Mouse (Mus musculus) heart, embryonic 11.5 days (tissue): ENCODE measurements around the gene Tbc1d22a. TPM values are rescaled to one million over a fixed set of nuclear protein-coding genes. Genes with fewer than 3 reads are reported as not detected.

Experiments
- ATAC-seq: fragments of 200-750 bp; cut with Nextera tagmentation; replicated peaks from 2 replicates; pipeline ENCODE4 v1.8.0; 2017; ENCODE audit warnings: moderate library complexity; ENCODE audit not compliant: insufficient number of reproducible peaks, low FRiP score, low TSS enrichment
- H3K27ac ChIP-seq: fragments of 300-500 bp; sonication (generic); 2 replicates; pipeline ENCODE4 v1.5.1; 2014; ENCODE audit warnings: mild to moderate bottlenecking, low read depth, low read length
- H3K27me3 ChIP-seq: fragments of 300-500 bp; sonication (generic); 2 replicates; pipeline ENCODE4 v1.6.1; 2014; ENCODE audit warnings: mild to moderate bottlenecking, low read length, mixed read lengths; ENCODE audit not compliant: control insufficient read depth, insufficient read depth
- H3K36me3 ChIP-seq: fragments of 300-500 bp; sonication (generic); 2 replicates; pipeline ENCODE4 v1.6.1; 2014; ENCODE audit warnings: mild to moderate bottlenecking, low read length, moderate library complexity, mixed read lengths; ENCODE audit not compliant: control insufficient read depth, insufficient read depth
- H3K4me1 ChIP-seq: fragments of 300-500 bp; sonication (generic); 2 replicates; pipeline ENCODE4 v1.6.1; 2014; ENCODE audit warnings: low read length; ENCODE audit not compliant: control insufficient read depth, insufficient read depth
- H3K4me2 ChIP-seq: fragments of 300-500 bp; sonication (generic); 2 replicates; pipeline ENCODE4 v1.6.1; 2014; ENCODE audit warnings: mild to moderate bottlenecking, moderate library complexity
- H3K4me3 ChIP-seq: fragments of 300-500 bp; sonication (generic); 2 replicates; pipeline ENCODE4 v1.5.1; 2014; ENCODE audit warnings: low read depth, low read length
- H3K9ac ChIP-seq: fragments of 300-500 bp; sonication (generic); 2 replicates; pipeline ENCODE4 v1.6.1; 2014; ENCODE audit warnings: mild to moderate bottlenecking, low read depth, low read length, moderate library complexity
- H3K9me3 ChIP-seq: fragments of 300-500 bp; sonication (generic); replicated peaks from 2 replicates; pipeline ENCODE4 v1.6.1; 2016; ENCODE audit warnings: low read length; ENCODE audit not compliant: control insufficient read depth
- WGBS: fragments of 180-500 bp; shearing (Covaris S2); extraction: QIAGEN DNeasy Blood & Tissue Kit; methylation state at CpG from one replicate; pipeline ENCODE4 v1.1.7; 2014; ENCODE audit not compliant: insufficient replicate concordance; 5-methylcytosine and 5-hydroxymethylcytosine counted together
- polyA plus RNA-seq: library from polyadenylated mRNA; unstranded; fragments of >200 nt; fragmentation: Nextera tagmentation; extraction: Ambion mirVana; gene quantifications from 2 replicates; pipeline ENCODE4 v1.2.1, GENCODE M21; 2014

The Tbc1d22a gene
- polyA plus RNA-seq, 1 experiment from 2014 or later = 6.0 TPM

DNA sequence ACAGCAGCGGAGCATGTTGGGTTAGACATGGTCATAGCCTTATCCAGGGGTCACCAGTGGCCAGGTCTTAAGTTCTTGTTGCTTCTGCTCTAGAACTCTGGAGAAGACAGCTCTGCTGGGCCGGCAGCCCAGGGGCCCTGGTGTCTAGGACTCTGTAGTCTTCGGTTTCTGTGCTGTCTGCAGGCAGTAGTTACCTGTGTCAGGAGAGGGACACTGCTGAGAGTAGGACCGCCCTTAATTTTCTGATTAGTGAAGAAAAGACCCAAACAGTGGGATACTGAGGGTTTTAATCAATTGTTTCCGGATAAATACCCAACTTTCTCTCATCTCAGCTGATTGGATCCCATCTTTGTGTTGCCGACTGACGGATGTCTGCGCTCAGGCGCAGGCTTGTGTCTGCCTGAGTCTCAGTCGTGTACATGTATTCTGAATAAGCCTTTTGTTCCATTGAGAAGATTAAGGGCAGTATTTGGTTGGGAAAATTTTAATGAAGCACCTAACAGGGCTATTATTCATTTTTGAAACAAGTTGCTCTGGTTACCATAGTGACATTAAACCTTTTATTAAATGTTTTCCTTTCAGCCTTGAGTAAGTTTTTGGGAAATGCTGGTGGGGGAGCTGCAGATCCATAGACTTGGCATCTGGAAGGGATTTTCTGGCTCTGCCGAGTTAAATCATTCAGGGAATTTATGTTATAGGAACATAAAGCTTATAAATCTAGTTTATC, 62.4 kb downstream of the Tbc1d22a start:
- Histone ChIP-seq H3K4me3 (no peak overlapping the region), H3K4me1 (peaks cover 7% of the 10 kb centered on the region), H3K4me2 (no peak overlapping the region), H3K27ac (no peak overlapping the region), H3K9me3 (no peaks in the 10 kb centered on the region), H3K36me3 (no peaks in the 10 kb centered on the region), H3K9ac (no peak overlapping the region), H3K27me3 (no peaks in the 10 kb centered on the region)
- WGBS = 85% methylated on average over 11 of the region's 11 CpGs
- no peak for ATAC-seq

DNA sequence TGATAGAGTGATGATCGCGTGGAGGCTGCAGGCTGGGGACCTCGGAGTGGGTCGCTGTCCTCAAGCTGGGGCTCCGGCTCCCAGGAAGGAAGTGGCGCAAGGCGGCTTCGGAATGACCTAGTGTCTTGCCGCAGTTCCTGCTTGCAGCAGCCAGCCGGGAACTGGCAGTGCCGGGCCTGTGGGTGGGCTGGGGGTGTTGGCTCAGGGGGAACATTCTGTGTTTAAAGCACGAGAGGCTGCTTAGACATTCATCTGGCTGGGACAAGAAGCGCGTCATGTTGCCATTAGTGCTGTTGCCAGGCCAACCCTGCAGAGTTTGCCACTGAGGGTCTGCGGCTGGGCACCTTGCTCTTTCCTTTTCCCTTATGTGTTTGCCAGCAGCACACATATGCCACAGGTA, 63.2 kb downstream of the Tbc1d22a start:
- Histone ChIP-seq H3K9ac (no peak overlapping the region), H3K36me3 (no peaks in the 10 kb centered on the region), H3K9me3 (no peaks in the 10 kb centered on the region), H3K4me1 (peaks cover 7% of the 10 kb centered on the region), H3K4me2 (no peak overlapping the region), H3K27me3 (no peaks in the 10 kb centered on the region), H3K4me3 (no peak overlapping the region), H3K27ac (no peak overlapping the region)
- ATAC-seq = no peak
- WGBS = 81% methylated on average over 15 of the region's 15 CpGs

DNA sequence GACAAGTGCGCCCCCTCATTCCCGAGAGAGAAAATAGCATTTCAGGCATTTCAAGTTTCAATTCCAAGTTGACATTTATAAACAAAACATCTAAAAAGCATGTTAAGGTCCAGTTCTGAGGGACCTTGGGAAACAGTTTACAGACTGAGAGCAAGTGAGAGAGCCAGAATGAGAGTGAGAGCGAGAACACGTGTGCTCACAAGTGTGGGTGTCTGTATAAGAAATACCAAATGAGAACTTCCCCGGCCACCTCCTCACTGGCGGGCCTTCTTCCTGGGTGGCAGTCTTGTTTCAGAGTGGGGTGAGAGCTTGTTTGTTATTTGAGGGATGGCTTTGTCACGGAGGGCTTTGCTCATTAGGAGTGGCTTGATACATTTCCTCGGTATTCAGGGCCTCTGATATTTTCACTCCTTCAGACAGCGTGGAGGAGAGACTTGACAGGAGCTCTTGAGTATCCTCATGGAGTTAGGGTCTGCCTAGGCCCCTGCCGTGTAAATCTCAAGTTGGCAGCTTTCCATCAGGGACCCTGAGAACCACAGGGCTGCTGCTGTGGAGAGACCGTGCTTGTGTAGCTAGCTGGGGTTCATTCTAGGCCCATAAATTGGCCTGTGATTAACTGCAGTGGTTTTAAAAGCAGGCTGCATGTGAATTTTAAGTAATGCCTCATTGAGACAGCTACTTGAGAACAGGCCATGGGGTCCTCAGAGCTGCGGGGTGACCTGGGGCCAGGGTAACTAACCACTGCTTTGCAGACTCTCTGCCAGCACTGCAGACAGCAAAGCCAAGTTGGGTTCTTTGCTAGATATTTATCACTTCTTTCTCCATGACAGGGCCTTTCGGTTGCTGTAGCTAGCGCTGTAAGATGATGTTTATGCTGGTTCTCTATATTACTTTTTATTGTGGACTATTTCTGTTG, 65.1 kb downstream of the Tbc1d22a start:
- no peak overlapping the region for H3K9ac ChIP-seq
- WGBS = 80% methylated on average over 14 of the region's 14 CpGs
- H3K4me1 ChIP-seq = peaks cover 10% of the 10 kb centered on the region
- no peaks in the 10 kb centered on the region for H3K9me3 ChIP-seq
- no peaks in the 10 kb centered on the region for H3K27me3 ChIP-seq
- no peaks in the 10 kb centered on the region for H3K36me3 ChIP-seq
- no peak overlapping the region for H3K4me2 ChIP-seq
- no peak overlapping the region for H3K4me3 ChIP-seq
- no peak overlapping the region for H3K27ac ChIP-seq
- no peak for ATAC-seq

DNA sequence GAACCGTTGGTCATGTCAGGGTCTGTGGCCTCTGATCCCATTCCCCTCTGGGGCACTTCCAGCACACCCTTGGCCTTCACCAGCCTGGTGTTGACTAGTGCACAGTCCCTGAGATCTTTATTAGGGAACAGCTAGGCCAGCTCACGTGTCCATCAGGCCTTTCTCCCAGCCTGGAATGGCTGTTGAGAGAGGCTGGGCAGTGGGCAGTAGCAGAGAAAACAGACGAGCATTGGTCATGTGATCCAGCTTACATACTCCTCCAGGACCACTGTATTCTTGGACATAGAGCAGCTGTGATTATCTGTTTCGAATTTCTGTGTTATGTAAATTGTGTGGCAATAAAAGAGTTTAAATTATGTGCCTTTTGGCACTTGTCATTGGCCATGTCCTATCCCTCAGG, 65.9 kb downstream of the Tbc1d22a start:
- Histone ChIP-seq H3K9me3 (no peaks in the 10 kb centered on the region), H3K9ac (no peak overlapping the region), H3K4me2 (no peak overlapping the region), H3K4me3 (no peak overlapping the region), H3K27ac (no peak overlapping the region), H3K27me3 (no peaks in the 10 kb centered on the region), H3K4me1 (peaks cover 10% of the 10 kb centered on the region), H3K36me3 (no peaks in the 10 kb centered on the region)
- ATAC-seq = no peak
- 61% methylated on average over 4 of the region's 4 CpGs for WGBS

DNA sequence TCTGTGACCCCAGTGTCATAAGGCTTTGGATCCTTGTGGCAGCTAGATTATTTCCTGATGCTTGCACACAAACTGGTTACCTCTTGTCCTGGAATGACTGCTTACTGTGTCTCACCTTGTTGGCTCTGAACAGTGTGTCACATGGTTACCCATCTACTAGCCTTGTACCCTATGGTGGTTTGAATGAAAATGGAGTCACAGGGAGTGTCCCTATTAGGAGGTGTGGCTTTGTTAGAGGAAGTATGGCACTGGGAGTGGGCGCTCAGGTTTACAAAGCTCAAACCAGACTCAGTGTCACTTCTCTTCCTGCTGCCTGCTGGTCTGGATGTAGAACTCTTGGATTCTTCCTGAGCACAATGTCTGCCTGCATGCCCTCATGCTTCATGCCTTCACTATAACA, 69.0 kb downstream of the Tbc1d22a start:
- Histone ChIP-seq H3K27me3 (no peaks in the 10 kb centered on the region), H3K36me3 (no peaks in the 10 kb centered on the region), H3K27ac (no peak overlapping the region), H3K9me3 (no peaks in the 10 kb centered on the region), H3K4me3 (no peak overlapping the region), H3K4me1 (peaks cover 5% of the 10 kb centered on the region), H3K4me2 (no peak overlapping the region), H3K9ac (no peak overlapping the region)
- WGBS = 90% methylated on average over 1 of the region's 1 CpGs
- ATAC-seq = no peak

DNA sequence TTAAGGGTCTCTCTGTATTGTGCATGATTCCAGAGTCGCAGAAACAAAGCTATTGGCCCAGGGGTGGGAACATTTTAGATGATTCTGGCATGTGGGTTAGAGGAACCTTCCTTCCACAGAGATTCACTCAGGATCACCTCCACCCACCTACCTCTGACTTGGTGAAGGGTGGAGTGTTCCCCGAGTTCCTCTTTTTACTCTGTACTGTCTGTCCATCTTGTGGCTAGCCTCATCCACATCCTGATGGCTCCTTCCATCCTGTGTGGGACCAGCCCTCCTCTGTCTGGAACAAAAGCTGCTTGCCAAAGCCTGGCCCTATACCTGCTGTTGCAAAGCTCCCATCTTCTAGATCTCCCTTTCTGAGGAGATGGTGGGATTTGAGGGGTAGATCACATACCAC, 71.0 kb downstream of the Tbc1d22a start:
- Histone ChIP-seq H3K36me3 (no peaks in the 10 kb centered on the region), H3K4me3 (no peak overlapping the region), H3K27ac (no peak overlapping the region), H3K4me2 (no peak overlapping the region), H3K27me3 (no peaks in the 10 kb centered on the region), H3K9me3 (no peaks in the 10 kb centered on the region), H3K9ac (no peak overlapping the region), H3K4me1 (peaks cover 9% of the 10 kb centered on the region; the same call in 1 of the 2 replicates)
- WGBS = 87% methylated on average over 2 of the region's 2 CpGs
- ATAC-seq = no peak

DNA sequence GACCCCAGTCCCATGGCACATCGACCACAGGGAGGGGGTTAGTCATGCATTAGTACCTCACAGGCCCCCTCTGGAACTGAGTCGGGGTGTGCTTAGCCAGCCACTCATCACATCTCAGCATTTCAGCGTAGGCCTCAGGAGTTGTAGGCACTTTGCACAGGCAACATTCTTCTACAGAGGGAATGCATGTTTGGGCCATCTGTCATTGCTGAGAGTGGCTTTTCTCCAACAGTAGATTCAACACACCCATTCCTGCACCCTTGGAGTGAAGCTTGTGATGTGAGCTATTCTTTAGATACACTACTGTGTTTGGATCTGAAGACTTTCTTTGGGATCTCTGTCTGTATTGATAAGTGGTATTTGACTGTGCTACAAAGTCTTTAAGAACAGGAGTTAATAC, 75.8 kb downstream of the Tbc1d22a start:
- no peak overlapping the region for H3K9ac ChIP-seq
- H3K27me3 ChIP-seq = no peaks in the 10 kb centered on the region
- no peak for ATAC-seq
- 60% methylated on average over 3 of the region's 3 CpGs for WGBS
- 0 out of 2 replicates have a peak, but pooled peaks cover 7% of the 10 kb centered on the region for H3K4me1 ChIP-seq
- H3K9me3 ChIP-seq = no peaks in the 10 kb centered on the region
- no peak overlapping the region for H3K4me3 ChIP-seq
- no peak overlapping the region for H3K27ac ChIP-seq
- no peaks in the 10 kb centered on the region for H3K36me3 ChIP-seq
- H3K4me2 ChIP-seq = no peak overlapping the region

DNA sequence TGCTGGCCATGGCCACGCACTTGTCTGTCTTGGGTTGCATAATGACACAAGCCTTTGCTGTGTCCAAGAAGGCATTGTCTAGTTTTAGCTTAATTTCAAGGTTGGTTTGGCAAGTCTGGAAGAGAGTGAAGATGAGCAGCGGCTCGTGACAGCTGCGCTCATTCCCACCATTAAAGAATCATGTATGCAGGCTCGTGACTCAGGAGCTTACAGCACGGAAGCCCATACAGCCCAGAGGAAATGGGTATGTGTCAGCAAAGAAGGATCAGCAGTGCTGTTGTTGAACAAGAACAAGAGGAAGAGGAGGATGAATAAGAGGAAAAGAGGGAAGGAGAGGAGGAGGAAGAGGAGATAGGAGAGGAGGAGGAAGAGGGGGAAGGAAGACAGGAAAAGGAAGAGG, 78.0 kb downstream of the Tbc1d22a start:
- Histone ChIP-seq H3K9ac (no peak overlapping the region), H3K4me2 (no peak overlapping the region), H3K4me3 (no peak overlapping the region), H3K27me3 (no peaks in the 10 kb centered on the region), H3K36me3 (no peaks in the 10 kb centered on the region), H3K4me1 (0 out of 2 replicates have a peak, but pooled peaks cover 10% of the 10 kb centered on the region), H3K9me3 (no peaks in the 10 kb centered on the region), H3K27ac (no peak overlapping the region)
- ATAC-seq = no peak
- 83% methylated on average over 6 of the region's 6 CpGs for WGBS
